Mouse (Mus musculus) testis, adult 2 months (tissue): ENCODE data around the gene Nfatc2.

Experiments used
- CTCF ChIP-seq: fragments of 200-500 bp; IDR thresholded peaks from 2 replicates; pipeline ENCODE4 v1.5.1; 2012; ENCODE audit warnings: low read depth, mild to moderate bottlenecking, inconsistent platforms, low read length, moderate library complexity; ENCODE audit not compliant: control insufficient read depth, insufficient read depth, insufficient replicate concordance
- POLR2A ChIP-seq: fragments of 200-500 bp; IDR thresholded peaks from 2 replicates; pipeline ENCODE4 v1.6.1; 2012; ENCODE audit warnings: low read depth, mild to moderate bottlenecking, inconsistent platforms, low read length, moderate library complexity; ENCODE audit not compliant: control insufficient read depth

DNA sequence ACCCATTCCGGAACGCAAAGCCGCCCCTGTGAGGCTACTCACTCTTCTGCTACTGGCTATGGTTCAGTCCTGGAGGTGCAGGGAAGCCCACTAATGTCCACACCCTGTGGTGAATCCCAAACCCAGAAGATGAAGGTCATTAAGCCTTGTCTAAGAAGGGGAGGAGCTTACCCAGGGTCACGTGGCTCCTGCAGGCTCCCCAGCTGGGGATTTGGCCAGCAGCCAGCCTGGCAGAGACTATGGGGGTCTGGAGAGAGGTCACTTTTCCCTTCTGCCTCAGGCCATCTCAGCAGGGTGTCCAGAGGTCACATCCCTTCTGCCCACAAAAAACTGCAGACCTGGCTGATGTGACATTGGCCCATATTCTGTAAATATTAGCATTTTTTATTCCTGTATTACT is 153.9 kb downstream of the Nfatc2 start:
- TF ChIP-seq POLR2A: no peak
- TF ChIP-seq CTCF: no peak
